Mouse (Mus musculus) urinary bladder, adult 18-20 months (tissue): ENCODE results near the gene Arid1b.

Experiments used
- DNase-seq, 2 experiments: peaks; one replicate each; pipeline ENCODE4 v3.0.0; 2022; ENCODE audit warnings: low spot score in 2 of 2, mixed read lengths in 2 of 2

The Arid1b gene

GRCm38 (mm10) chr17:4995561-4996051, 1.5 kb downstream of the Arid1b start:
- peak; percentile 74 to 79 for DNase-seq

DNA sequence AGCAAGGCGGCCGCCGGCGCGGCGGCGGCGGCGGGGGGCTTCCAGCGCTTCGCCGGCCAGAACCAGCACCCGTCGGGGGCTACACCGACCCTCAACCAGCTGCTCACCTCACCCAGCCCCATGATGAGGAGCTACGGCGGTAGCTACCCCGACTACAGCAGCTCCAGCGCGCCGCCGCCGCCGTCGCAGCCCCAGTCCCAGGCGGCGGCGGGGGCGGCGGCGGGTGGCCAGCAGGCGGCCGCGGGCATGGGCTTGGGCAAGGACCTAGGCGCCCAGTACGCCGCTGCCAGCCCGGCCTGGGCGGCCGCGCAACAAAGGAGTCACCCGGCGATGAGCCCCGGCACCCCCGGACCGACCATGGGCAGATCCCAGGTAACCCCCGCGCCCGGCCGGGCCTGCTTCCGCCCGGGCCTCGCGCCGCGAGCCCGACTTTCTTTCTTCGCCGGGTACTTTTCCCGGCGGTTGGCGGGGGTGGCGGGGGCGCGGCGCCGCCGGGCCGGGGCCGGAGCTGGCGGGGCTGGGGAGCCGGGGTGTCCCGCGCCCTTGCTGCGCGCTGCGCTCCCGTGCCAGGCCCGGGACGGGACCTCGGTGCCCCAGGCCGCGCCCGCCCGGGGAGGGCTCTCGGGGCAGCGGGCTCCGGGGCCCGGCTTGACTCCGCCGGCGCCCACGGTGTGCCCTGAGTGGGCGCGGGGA, 2.1 kb downstream of the Arid1b start:
- DNase-seq = peak in 1 of 2 experiments; percentile 46

- no peak for DNase-seq
Measured at GRCm38 (mm10) chr17:4996814-4997549, 2.9 kb downstream of the Arid1b start.

- DNase-seq = no peak
Measured at GRCm38 (mm10) chr17:4997968-4998367, 3.8 kb downstream of the Arid1b start.

GRCm38 (mm10) chr17:4999256-4999655, 5.1 kb downstream of the Arid1b start:
- DNase-seq = no peak

DNA sequence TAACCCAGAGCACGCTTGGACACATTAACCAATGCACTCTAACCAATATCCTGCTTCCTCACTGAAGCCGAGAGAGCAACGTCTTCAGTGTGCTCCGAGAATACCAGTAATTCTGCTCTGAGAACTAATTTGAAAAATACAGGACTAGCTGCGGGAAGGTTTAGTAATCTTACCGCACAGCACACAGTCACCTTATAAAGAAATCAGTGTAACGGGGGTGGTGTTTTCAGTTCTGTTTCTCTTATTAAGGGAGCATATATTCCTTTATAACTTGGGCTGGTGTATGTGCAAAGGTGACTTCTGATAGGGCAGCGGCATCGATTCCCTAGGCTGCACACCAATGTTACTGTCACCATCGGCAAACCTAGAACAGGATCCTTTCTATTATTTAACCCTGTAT, 5.9 kb downstream of the Arid1b start:
- DNase-seq = no peak

DNA sequence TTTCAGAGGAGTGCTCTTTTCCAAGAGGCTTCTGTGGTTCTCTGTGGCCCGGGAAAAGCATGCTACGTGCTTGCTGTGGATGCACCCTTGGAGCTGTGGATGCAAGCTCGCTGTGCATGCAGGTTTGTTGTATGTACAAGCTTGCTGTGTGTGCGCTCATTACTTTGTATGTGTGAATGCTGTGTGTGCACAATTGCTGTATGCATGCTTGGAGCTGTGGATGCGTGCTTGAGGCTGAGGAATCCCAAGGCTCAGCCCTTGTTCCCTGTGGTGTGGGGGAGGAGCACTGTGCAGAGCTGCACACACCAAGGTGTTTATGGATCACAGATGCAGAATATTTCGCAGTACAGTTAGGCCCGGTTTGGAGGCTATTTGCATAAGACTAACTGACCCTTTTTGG, 6.7 kb downstream of the Arid1b start:
- no peak for DNase-seq

GRCm38 (mm10) chr17:5001531-5002131, 7.5 kb downstream of the Arid1b start:
- DNase-seq = no peak

- no peak for DNase-seq
Measured at GRCm38 (mm10) chr17:5002937-5003508, 8.9 kb downstream of the Arid1b start.

DNA sequence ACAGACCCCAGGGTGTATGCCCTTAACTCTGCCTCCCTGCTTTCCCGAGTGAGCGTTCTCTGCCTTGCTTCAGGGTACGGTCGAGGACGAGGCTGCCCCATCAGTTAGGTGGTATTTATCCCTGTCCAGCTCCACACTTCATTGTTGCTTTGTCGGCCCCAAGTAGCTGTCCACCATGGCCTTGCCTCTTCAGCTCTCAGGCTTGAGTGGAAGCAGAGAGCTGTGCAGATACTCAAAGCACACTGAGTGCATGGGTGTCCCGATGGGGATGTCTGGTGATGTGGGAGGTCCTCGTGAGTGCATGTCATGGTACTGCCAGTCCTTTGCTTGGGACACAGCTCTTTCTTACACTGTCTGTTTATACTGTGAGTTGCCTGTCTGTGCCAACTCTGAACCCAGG, 10.1 kb downstream of the Arid1b start:
- DNase-seq = no peak

DNA sequence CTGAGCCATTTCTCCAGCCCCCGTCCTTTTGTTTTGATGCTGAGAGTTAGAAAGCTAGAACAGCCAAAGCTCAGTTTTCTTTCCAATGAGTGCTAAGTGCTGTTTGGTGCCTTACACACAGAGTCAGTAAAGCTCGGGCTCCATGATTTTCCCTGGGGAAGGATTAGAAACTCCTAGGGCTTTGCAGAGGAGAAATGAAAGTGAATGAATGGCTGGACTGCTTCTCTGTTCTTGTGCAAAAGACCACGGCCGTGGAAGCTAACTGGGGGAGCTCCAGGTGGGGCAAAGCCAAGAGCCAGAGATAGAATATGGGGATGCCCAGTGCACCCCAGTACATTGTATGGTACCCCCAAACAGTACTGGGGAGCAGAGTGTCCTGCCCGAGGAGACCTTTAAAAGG, 10.6 kb downstream of the Arid1b start:
- no peak for DNase-seq

DNA sequence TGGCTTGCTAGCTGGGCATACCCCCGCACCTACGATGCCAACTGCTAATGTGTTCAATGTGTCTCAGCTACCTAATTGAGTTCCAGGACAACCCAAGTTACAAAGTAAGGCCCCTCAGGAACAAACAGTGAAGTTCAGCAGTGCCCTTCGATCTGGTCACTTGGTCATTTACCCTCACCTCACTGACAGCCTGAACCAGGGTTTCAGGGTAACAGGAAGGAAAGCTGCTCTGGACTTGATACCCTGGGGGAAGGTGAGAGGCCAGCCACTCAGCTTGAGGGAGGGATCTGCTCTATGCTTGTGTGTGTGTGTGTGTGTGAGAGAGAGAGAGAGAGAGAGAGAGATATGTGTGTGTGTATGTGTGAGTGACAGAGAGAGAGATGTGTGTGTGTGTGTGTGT, 11.2 kb downstream of the Arid1b start:
- DNase-seq = no peak

GRCm38 (mm10) chr17:5007156-5007658, 13.1 kb downstream of the Arid1b start:
- DNase-seq = no peak

DNA sequence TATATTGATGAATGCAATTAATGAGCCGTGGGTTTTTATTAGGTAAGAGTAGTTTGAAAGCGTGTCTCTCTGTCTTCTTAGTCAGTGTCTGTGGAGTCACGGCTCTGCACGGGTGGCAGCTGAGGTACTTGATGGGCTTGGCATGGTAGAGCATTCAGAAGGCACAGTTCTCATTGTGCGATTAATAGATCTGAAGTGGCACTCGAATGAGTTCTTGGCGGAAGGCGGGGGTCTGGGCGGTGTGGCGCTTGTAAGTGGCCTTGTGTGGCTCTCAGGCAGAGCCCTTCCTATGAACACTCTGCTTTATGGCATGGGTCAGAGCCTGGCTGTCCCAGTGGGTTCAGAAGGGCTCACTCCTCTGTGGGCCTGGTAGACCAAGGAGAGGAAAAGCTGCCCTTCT, 14.1 kb downstream of the Arid1b start:
- no peak for DNase-seq

DNA sequence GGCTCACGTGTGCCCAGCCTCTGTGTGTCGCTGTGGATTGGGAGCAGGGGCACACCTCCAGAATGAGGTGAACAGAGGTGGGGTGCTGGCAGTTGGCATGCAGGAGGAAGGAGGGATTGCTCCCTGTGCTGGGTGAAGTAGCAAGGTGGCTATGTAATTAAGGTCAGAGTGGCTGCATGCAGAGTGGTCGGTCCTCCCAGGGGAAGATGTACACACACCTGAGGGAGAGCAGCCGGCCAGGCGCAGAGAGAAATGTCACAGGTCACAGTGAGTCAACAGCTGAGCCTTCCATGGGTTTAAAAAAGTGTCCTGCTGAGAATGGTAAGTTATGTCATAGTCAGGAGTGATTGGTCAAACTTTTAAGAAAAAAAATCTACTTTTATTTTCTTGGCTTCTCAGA, 14.6 kb downstream of the Arid1b start:
- no peak for DNase-seq

DNA sequence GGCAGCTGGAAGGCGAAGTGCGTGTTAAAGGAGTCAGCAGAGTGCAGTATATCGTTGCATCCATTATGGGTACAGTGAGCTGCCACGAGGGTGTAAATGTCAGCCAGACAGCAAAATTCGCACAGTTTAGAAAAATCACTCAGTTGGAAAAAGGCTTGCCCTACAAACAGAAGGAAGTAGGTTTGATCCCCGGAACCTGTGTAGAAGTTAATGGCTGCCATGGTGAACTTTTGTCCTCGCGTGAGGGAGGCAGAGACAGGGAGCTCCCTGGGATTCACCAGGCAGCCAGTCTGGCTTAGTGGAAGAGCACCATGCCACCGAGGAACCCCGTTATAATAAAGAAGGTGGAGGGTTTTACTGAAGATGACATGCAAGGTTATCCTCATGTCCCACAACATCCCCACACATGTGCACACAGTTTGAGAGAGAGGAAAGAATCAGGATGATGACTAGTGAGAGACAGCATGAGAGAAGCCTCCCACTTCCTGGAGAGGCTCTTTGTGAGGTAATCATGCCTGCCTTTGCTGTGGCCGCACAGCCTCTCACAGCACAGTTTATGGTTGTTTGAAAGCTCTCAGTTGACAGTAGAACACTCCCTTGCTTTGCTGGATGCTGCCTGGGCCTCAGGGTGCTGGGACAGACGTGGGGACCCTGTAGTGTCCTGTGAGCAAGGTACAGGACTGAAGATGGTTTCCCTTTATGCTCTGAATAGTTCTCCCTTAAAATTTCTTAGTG, 15.6 kb downstream of the Arid1b start:
- no peak for DNase-seq

GRCm38 (mm10) chr17:5010781-5011180, 16.6 kb downstream of the Arid1b start:
- no peak for DNase-seq

DNA sequence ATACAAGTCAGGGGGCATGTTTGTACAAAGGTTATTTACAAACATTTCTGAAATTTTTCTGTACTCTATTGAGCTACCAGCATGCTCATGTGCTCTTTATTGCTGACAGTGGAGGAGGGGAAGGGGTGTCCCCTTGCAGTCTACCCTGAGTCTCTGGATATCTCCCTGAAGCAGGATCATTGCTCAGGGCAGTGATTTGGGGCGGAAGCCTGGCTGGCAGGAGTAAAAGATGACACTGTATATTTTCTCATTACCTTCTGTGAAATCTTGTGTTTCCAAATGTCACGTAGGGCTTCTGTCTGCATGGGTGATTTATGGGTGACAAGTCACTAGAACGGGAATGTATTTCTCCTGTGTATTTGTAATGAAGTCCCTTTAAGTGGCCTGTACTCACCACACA, 18.0 kb downstream of the Arid1b start:
- DNase-seq = no peak

DNA sequence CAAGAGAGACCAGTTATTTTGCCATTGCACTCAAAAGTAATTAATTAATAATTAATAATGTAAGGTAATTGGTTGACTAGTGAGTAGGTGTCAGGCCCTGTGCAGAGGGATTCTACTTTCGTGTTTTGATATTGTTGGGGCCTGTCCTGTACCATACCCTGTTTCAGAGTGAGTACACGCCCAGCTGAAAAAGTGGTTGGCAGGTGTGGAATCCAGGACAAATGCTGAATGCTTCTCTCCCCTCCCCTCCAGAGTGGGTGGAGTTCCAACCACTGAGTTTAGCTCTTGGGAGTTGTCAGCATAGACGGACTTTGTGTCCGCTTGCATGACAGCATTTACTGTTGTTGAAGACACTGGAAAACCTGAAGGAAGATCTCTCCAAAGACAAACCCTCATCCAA, 18.4 kb downstream of the Arid1b start:
- DNase-seq = no peak

DNA sequence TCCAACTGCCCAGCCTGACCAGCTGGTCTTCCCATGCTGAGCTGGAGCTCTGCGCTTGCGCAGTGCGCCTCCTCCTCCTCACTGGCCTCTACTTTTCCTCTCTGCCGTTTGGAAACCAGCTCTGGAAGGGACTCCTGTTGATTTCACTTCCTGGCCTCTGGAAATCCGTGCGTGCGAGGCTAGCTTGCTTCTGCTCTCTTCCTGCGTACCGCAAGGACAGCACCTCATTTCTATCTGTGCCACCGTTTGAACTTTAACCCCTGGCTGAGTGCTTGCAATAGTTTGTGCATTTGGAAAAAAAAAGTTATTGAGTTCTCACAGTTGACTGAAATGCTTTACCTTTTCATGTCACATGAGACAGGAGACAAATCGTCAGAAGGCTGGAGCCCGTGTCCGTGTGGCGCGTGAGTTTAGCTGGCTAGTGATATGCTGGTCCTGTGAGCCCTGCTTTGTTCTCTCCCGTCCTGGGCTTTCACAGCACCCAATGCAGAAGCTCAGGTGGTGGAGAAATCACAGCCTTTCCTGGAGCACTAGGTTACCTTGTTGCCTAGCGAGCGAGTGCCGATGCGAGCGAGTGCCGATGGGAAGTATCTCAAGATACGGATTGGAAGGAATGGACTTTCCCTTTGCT, 20.3 kb downstream of the Arid1b start:
- no peak for DNase-seq

DNA sequence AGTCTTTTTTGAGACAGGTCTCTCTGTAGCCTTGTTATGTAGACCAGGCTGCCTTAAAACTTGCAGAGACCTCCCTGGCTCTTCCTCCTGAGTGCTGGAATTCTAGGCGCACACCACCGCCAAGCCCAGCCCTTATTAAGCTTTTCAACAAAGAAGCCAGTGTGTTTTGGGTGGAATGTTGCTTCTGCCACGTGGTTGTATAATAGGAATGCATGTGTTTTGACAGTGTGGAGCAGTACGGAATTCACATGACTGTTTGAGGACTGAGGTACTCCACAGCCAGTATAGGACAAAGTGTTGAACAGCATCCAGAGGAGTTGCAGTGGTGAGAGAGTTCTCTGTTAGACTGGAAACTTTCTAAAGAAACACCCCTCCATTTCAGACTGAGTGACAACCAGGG, 22.3 kb downstream of the Arid1b start:
- no peak for DNase-seq
